Mouse (Mus musculus): ENCODE results near the gene Mast3. TPM values are rescaled to one million over a fixed set of nuclear protein-coding genes. Genes with fewer than 3 reads are reported as not detected.

Mast3 gene
- polyA plus RNA-seq, 1 experiment from 2014 or later: 8.5 TPM

GRCm38 (mm10) chr8:70748246-70749096 lies 56.4 kb downstream of the Mast3 start:
- no peak overlapping the region for H3K9ac ChIP-seq (ENCODE audit: low read depth, low read length)
- H3K4me2 ChIP-seq: no peak overlapping the region
- no peak overlapping the region for H3K4me3 ChIP-seq (ENCODE audit: low read depth, low read length)
- no peaks in the 10 kb centered on the region for H3K36me3 ChIP-seq (ENCODE audit: control insufficient read depth, insufficient read depth, low read length)
- 78% methylated on average over 23 of the region's 23 CpGs for WGBS (ENCODE audit: insufficient replicate concordance)
- H3K27ac ChIP-seq (ENCODE audit: low read depth, low read length): no peak overlapping the region
- peaks cover 70% of the 10 kb centered on the region for H3K27me3 ChIP-seq (ENCODE audit: control insufficient read depth, insufficient read depth, low read length)
- ATAC-seq (replicated peaks; ENCODE audit: insufficient number of reproducible peaks, low FRiP score, low TSS enrichment): no peak
- no peaks in the 10 kb centered on the region for H3K9me3 ChIP-seq (replicated peaks; ENCODE audit: control insufficient read depth, low read length)
- peaks cover 7% of the 10 kb centered on the region for H3K4me1 ChIP-seq (ENCODE audit: control insufficient read depth, insufficient read depth, low read length)

- Histone ChIP-seq H3K27ac (ENCODE audit: low read depth, low read length) (no peak overlapping the region), H3K4me3 (ENCODE audit: low read depth, low read length) (no peak overlapping the region), H3K9ac (ENCODE audit: low read depth, low read length) (no peak overlapping the region), H3K9me3 (replicated peaks; ENCODE audit: control insufficient read depth, low read length) (no peaks in the 10 kb centered on the region), H3K4me1 (ENCODE audit: control insufficient read depth, insufficient read depth, low read length) (peaks cover 14% of the 10 kb centered on the region), H3K4me2 (no peak overlapping the region), H3K36me3 (ENCODE audit: control insufficient read depth, insufficient read depth, low read length) (no peaks in the 10 kb centered on the region), H3K27me3 (ENCODE audit: control insufficient read depth, insufficient read depth, low read length) (peaks cover 81% of the 10 kb centered on the region)
- WGBS (ENCODE audit: insufficient replicate concordance): 77% methylated on average over 18 of the region's 18 CpGs
- no peak for ATAC-seq (replicated peaks; ENCODE audit: insufficient number of reproducible peaks, low FRiP score, low TSS enrichment)
Observed at GRCm38 (mm10) chr8:70747211-70747890, 57.5 kb downstream of the Mast3 start.

GRCm38 (mm10) chr8:70746676-70747075 lies 58.2 kb downstream of the Mast3 start:
- 60% methylated on average over 9 of the region's 9 CpGs for WGBS (ENCODE audit: insufficient replicate concordance)
- H3K9ac ChIP-seq (ENCODE audit: low read depth, low read length): no peak overlapping the region
- H3K27me3 ChIP-seq (ENCODE audit: control insufficient read depth, insufficient read depth, low read length): peaks cover 88% of the 10 kb centered on the region
- H3K4me2 ChIP-seq: no peak overlapping the region
- ATAC-seq (replicated peaks; ENCODE audit: insufficient number of reproducible peaks, low FRiP score, low TSS enrichment): no peak
- H3K27ac ChIP-seq (ENCODE audit: low read depth, low read length): no peak overlapping the region
- no peaks in the 10 kb centered on the region for H3K9me3 ChIP-seq (replicated peaks; ENCODE audit: control insufficient read depth, low read length)
- no peaks in the 10 kb centered on the region for H3K36me3 ChIP-seq (ENCODE audit: control insufficient read depth, insufficient read depth, low read length)
- H3K4me1 ChIP-seq (ENCODE audit: control insufficient read depth, insufficient read depth, low read length): peaks cover 21% of the 10 kb centered on the region
- H3K4me3 ChIP-seq (ENCODE audit: low read depth, low read length): no peak overlapping the region

- no peak overlapping the region for H3K27ac ChIP-seq (ENCODE audit: low read depth, low read length)
- H3K9ac ChIP-seq (ENCODE audit: low read depth, low read length): no peak overlapping the region
- H3K4me3 ChIP-seq (ENCODE audit: low read depth, low read length): no peak overlapping the region
- 51% methylated on average over 19 of the region's 19 CpGs for WGBS (ENCODE audit: insufficient replicate concordance)
- no peaks in the 10 kb centered on the region for H3K9me3 ChIP-seq (replicated peaks; ENCODE audit: control insufficient read depth, low read length)
- no peak overlapping the region for H3K4me2 ChIP-seq
- peaks cover 88% of the 10 kb centered on the region for H3K27me3 ChIP-seq (ENCODE audit: control insufficient read depth, insufficient read depth, low read length)
- no peaks in the 10 kb centered on the region for H3K36me3 ChIP-seq (ENCODE audit: control insufficient read depth, insufficient read depth, low read length)
- peaks cover 25% of the 10 kb centered on the region for H3K4me1 ChIP-seq (ENCODE audit: control insufficient read depth, insufficient read depth, low read length)
- ATAC-seq (replicated peaks; ENCODE audit: insufficient number of reproducible peaks, low FRiP score, low TSS enrichment): no peak
Observed at GRCm38 (mm10) chr8:70745691-70746220, 59.1 kb downstream of the Mast3 start.

- no peaks in the 10 kb centered on the region for H3K36me3 ChIP-seq (ENCODE audit: control insufficient read depth, insufficient read depth, low read length)
- no peak overlapping the region for H3K4me2 ChIP-seq
- peaks cover 25% of the 10 kb centered on the region for H3K4me1 ChIP-seq (ENCODE audit: control insufficient read depth, insufficient read depth, low read length)
- no peak overlapping the region for H3K4me3 ChIP-seq (ENCODE audit: low read depth, low read length)
- H3K9ac ChIP-seq (ENCODE audit: low read depth, low read length): no peak overlapping the region
- no peaks in the 10 kb centered on the region for H3K9me3 ChIP-seq (replicated peaks; ENCODE audit: control insufficient read depth, low read length)
- WGBS (ENCODE audit: insufficient replicate concordance): 48% methylated on average over 11 of the region's 11 CpGs
- peaks cover 82% of the 10 kb centered on the region for H3K27me3 ChIP-seq (ENCODE audit: control insufficient read depth, insufficient read depth, low read length)
- H3K27ac ChIP-seq (ENCODE audit: low read depth, low read length): no peak overlapping the region
- no peak for ATAC-seq (replicated peaks; ENCODE audit: insufficient number of reproducible peaks, low FRiP score, low TSS enrichment)
Observed at GRCm38 (mm10) chr8:70744806-70745205, 60.0 kb downstream of the Mast3 start.

- peak overlapping the region; percentile 49 for H3K4me2 ChIP-seq
- H3K9me3 ChIP-seq (replicated peaks; ENCODE audit: control insufficient read depth, low read length): no peaks in the 10 kb centered on the region
- H3K9ac ChIP-seq (ENCODE audit: low read depth, low read length): no peak overlapping the region; the same call in 1 of the 2 replicates
- WGBS (ENCODE audit: insufficient replicate concordance): 5% methylated on average over 48 of the region's 48 CpGs
- no peak overlapping the region for H3K27ac ChIP-seq (ENCODE audit: low read depth, low read length)
- peaks cover 73% of the 10 kb centered on the region for H3K27me3 ChIP-seq (ENCODE audit: control insufficient read depth, insufficient read depth, low read length)
- peaks cover 25% of the 10 kb centered on the region for H3K4me1 ChIP-seq (ENCODE audit: control insufficient read depth, insufficient read depth, low read length)
- peak overlapping the region; percentile 31 for H3K4me3 ChIP-seq (ENCODE audit: low read depth, low read length)
- ATAC-seq (replicated peaks; ENCODE audit: insufficient number of reproducible peaks, low FRiP score, low TSS enrichment): no peak
- no peaks in the 10 kb centered on the region for H3K36me3 ChIP-seq (ENCODE audit: control insufficient read depth, insufficient read depth, low read length)
Observed at GRCm38 (mm10) chr8:70743656-70744590, 60.9 kb downstream of the Mast3 start.

- no peaks in the 10 kb centered on the region for H3K9me3 ChIP-seq (replicated peaks; ENCODE audit: control insufficient read depth, low read length)
- H3K4me3 ChIP-seq (ENCODE audit: low read depth, low read length): peak overlapping the region; percentile 31
- 3% methylated on average over 38 of the region's 38 CpGs for WGBS (ENCODE audit: insufficient replicate concordance)
- no peak overlapping the region for H3K27ac ChIP-seq (ENCODE audit: low read depth, low read length)
- peak overlapping the region; percentile 49 for H3K4me2 ChIP-seq
- no peaks in the 10 kb centered on the region for H3K36me3 ChIP-seq (ENCODE audit: control insufficient read depth, insufficient read depth, low read length)
- H3K4me1 ChIP-seq (ENCODE audit: control insufficient read depth, insufficient read depth, low read length): peaks cover 25% of the 10 kb centered on the region
- no peak for ATAC-seq (replicated peaks; ENCODE audit: insufficient number of reproducible peaks, low FRiP score, low TSS enrichment)
- H3K27me3 ChIP-seq (ENCODE audit: control insufficient read depth, insufficient read depth, low read length): peaks cover 65% of the 10 kb centered on the region
- peak overlapping the region; percentile 18; the same call in 1 of the 2 replicates for H3K9ac ChIP-seq (ENCODE audit: low read depth, low read length)
Observed at GRCm38 (mm10) chr8:70742981-70743655, 61.7 kb downstream of the Mast3 start.
